Mouse (Mus musculus) E14TG2a.4 (cell line): ENCODE results near the gene Nusap1.

Source experiments
- CTCF ChIP-seq: conservative IDR thresholded peaks from 2 replicates; pipeline ENCODE4 v1.5.1; 2014; ENCODE audit warnings: low read length
- POU5F1 ChIP-seq: IDR thresholded peaks from 2 replicates; pipeline ENCODE4 v1.6.1; 2014; ENCODE audit warnings: low read length, borderline replicate concordance

DNA sequence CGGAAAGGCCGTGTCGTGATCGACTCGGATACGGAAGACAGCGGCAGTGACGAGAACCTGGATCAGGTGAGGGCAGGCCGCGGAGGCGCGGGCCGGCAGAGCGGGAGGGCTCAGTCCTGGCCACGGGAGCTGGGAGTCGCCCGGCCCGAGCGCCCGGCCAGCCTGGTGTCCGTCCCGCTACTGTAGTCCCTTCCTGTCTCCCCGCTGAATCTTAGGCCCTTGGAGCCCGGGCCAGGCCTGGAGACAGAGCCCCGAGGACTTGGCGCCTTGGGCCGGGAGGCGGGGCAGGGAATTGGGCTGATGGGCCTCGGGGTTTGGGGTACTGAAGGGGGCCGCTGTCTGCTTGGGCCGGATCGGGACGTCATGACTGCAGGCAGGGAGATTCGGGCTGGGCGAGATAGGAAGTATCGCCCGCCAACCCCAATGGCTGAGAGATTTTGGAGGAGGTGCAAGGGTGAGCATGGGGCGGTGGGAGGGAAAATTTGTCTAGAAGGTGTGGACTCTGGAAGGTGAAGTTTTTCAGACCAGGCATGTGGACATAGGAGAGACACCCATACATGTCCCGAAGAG lies 57.2 kb downstream of the Nusap1 start:
- TF ChIP-seq CTCF (no peak), POU5F1 (no peak)
